Mouse (Mus musculus) heart, embryonic 13.5 days (tissue): ENCODE measurements around the gene Mael. TPM values are rescaled to one million over a fixed set of nuclear protein-coding genes. Genes with fewer than 3 reads are reported as not detected.
A peak's percentile ranks its signal among the peaks of the same experiment; 100 is the strongest.

Experiments used
- ATAC-seq: fragments of 200-750 bp; cut with Nextera tagmentation; 2 replicates; pipeline ENCODE4 v1.8.0; 2017; ENCODE audit warnings: moderate TSS enrichment; ENCODE audit not compliant: insufficient number of reproducible peaks, low FRiP score, low TSS enrichment; ENCODE audit errors: extremely low read depth
- H3K27ac ChIP-seq: fragments of 300-500 bp; sonication (generic); replicated peaks from 2 replicates; pipeline ENCODE4 v1.5.1; 2015; ENCODE audit warnings: moderate library complexity, mild to moderate bottlenecking, inconsistent platforms
- H3K27me3 ChIP-seq: fragments of 300-500 bp; sonication (generic); replicated peaks from 2 replicates; pipeline ENCODE4 v1.6.1; 2015; ENCODE audit warnings: mild to moderate bottlenecking, inconsistent platforms
- H3K36me3 ChIP-seq: fragments of 300-500 bp; sonication (generic); 2 replicates; pipeline ENCODE4 v1.6.1; 2015; ENCODE audit warnings: mild to moderate bottlenecking, inconsistent platforms
- H3K4me1 ChIP-seq: fragments of 300-500 bp; sonication (generic); 2 replicates; pipeline ENCODE4 v1.6.1; 2015; ENCODE audit warnings: inconsistent platforms
- H3K4me2 ChIP-seq: fragments of 300-500 bp; sonication (generic); 2 replicates; pipeline ENCODE4 v1.6.1; 2015; ENCODE audit warnings: inconsistent platforms, mild to moderate bottlenecking, moderate library complexity
- H3K4me3 ChIP-seq: fragments of 300-500 bp; sonication (generic); 2 replicates; pipeline ENCODE4 v1.5.1; 2015; ENCODE audit warnings: moderate library complexity, mild to moderate bottlenecking, inconsistent platforms
- H3K9ac ChIP-seq: fragments of 300-500 bp; sonication (generic); 2 replicates; pipeline ENCODE4 v1.6.1; 2015; ENCODE audit warnings: inconsistent platforms, mild to moderate bottlenecking, moderate library complexity
- H3K9me3 ChIP-seq: fragments of 300-500 bp; sonication (generic); 2 replicates; pipeline ENCODE4 v1.6.1; 2016; ENCODE audit warnings: inconsistent platforms
- WGBS: fragments of 180-500 bp; shearing (Covaris S2); methylation state at CpG from one replicate; pipeline ENCODE4 v1.1.7; 2015; ENCODE audit warnings: mixed read lengths; 5-methylcytosine and 5-hydroxymethylcytosine counted together
- polyA plus RNA-seq: library from polyadenylated mRNA; unstranded; fragments of >200 nt; fragmentation: Nextera tagmentation; extraction: Ambion mirVana; gene quantifications from 2 replicates; pipeline ENCODE4 v1.2.1, GENCODE M21; 2015

Mael gene
- polyA plus RNA-seq, 1 experiment from 2014 or later: not detected

- Histone ChIP-seq H3K9ac (no peak overlapping the region), H3K27ac (no peak overlapping the region), H3K4me3 (no peak overlapping the region), H3K9me3 (no peaks in the 10 kb centered on the region), H3K36me3 (no peaks in the 10 kb centered on the region), H3K4me1 (no peaks in the 10 kb centered on the region), H3K27me3 (peaks cover 10% of the 10 kb centered on the region; the same call in 1 of the 2 replicates), H3K4me2 (no peak overlapping the region)
- no peak for ATAC-seq
- WGBS: 85% methylated on average over 7 of the region's 7 CpGs
Measured at GRCm38 (mm10) chr1:166168017-166168416, 70.5 kb downstream of the Mael start.

GRCm38 (mm10) chr1:166167405-166167804, 71.1 kb downstream of the Mael start:
- ATAC-seq: no peak
- Histone ChIP-seq H3K36me3 (no peaks in the 10 kb centered on the region), H3K27me3 (peaks cover 10% of the 10 kb centered on the region; the same call in 1 of the 2 replicates), H3K4me3 (no peak overlapping the region), H3K9me3 (no peaks in the 10 kb centered on the region), H3K27ac (no peak overlapping the region), H3K4me1 (no peaks in the 10 kb centered on the region), H3K9ac (no peak overlapping the region), H3K4me2 (no peak overlapping the region)
- whole genome bisulfite sequencing: 76% methylated on average over 4 of the region's 4 CpGs

GRCm38 (mm10) chr1:166165159-166165558, 73.4 kb downstream of the Mael start:
- ATAC-seq: no peak
- Histone ChIP-seq H3K27me3 (peaks cover 14% of the 10 kb centered on the region), H3K4me1 (no peaks in the 10 kb centered on the region), H3K27ac (no peak overlapping the region), H3K9me3 (no peaks in the 10 kb centered on the region), H3K36me3 (no peaks in the 10 kb centered on the region), H3K4me2 (no peak overlapping the region), H3K4me3 (no peak overlapping the region), H3K9ac (no peak overlapping the region)
- WGBS: 88% methylated on average over 9 of the region's 9 CpGs

GRCm38 (mm10) chr1:166164580-166164979, 74.0 kb downstream of the Mael start:
- H3K27ac ChIP-seq: no peak overlapping the region
- H3K4me2 ChIP-seq: no peak overlapping the region
- no peak overlapping the region for H3K4me3 ChIP-seq
- H3K36me3 ChIP-seq: no peaks in the 10 kb centered on the region
- 86% methylated on average over 14 of the region's 14 CpGs for WGBS
- H3K9me3 ChIP-seq: no peaks in the 10 kb centered on the region
- no peak overlapping the region for H3K9ac ChIP-seq
- H3K4me1 ChIP-seq: no peaks in the 10 kb centered on the region
- no peak for ATAC-seq
- peaks cover 19% of the 10 kb centered on the region for H3K27me3 ChIP-seq

GRCm38 (mm10) chr1:166160569-166161445, 77.7 kb downstream of the Mael start:
- 15% methylated on average over 24 of the region's 24 CpGs for WGBS
- no peak for ATAC-seq

GRCm38 (mm10) chr1:166160111-166160510, 78.4 kb downstream of the Mael start:
- H3K36me3 ChIP-seq: no peaks in the 10 kb centered on the region
- peaks cover 59% of the 10 kb centered on the region for H3K27me3 ChIP-seq
- 50% methylated on average over 5 of the region's 5 CpGs for WGBS
- no peak overlapping the region for H3K9ac ChIP-seq
- H3K4me2 ChIP-seq: peak overlapping the region; percentile 57
- no peaks in the 10 kb centered on the region for H3K4me1 ChIP-seq
- ATAC-seq: no peak
- H3K27ac ChIP-seq: no peak overlapping the region
- H3K4me3 ChIP-seq: no peak overlapping the region
- no peaks in the 10 kb centered on the region for H3K9me3 ChIP-seq

More at GRCm38 (mm10) chr1:166160569-166161445, 77.7 kb downstream of the Mael start:
- Histone ChIP-seq H3K27me3 (peaks cover 52% of the 10 kb centered on the region), H3K36me3 (no peaks in the 10 kb centered on the region), H3K4me2 (peak overlapping the region; percentile 57), H3K9ac (no peak overlapping the region), H3K27ac (no peak overlapping the region), H3K9me3 (no peaks in the 10 kb centered on the region), H3K4me3 (peak overlapping the region; percentile 19; the same call in 1 of the 2 replicates), H3K4me1 (no peaks in the 10 kb centered on the region)

- WGBS: 52% methylated on average over 9 of the region's 9 CpGs
- no peaks in the 10 kb centered on the region for H3K9me3 ChIP-seq
- no peak overlapping the region for H3K4me3 ChIP-seq
- no peak overlapping the region for H3K27ac ChIP-seq
- no peaks in the 10 kb centered on the region for H3K36me3 ChIP-seq
- H3K4me2 ChIP-seq: no peak overlapping the region
- peaks cover 3% of the 10 kb centered on the region for H3K4me1 ChIP-seq
- ATAC-seq: no peak
- H3K27me3 ChIP-seq: peaks cover 64% of the 10 kb centered on the region
- H3K9ac ChIP-seq: no peak overlapping the region
Measured at GRCm38 (mm10) chr1:166158664-166159063, 79.9 kb downstream of the Mael start.

GRCm38 (mm10) chr1:166157712-166158111, 80.8 kb downstream of the Mael start:
- no peak for ATAC-seq
- peaks cover 3% of the 10 kb centered on the region for H3K4me1 ChIP-seq
- peaks cover 61% of the 10 kb centered on the region for H3K27me3 ChIP-seq
- H3K4me2 ChIP-seq: no peak overlapping the region
- no peak overlapping the region for H3K27ac ChIP-seq
- no peak overlapping the region for H3K9ac ChIP-seq
- no peak overlapping the region for H3K4me3 ChIP-seq
- WGBS: 73% methylated on average over 12 of the region's 12 CpGs
- H3K36me3 ChIP-seq: no peaks in the 10 kb centered on the region
- H3K9me3 ChIP-seq: no peaks in the 10 kb centered on the region

GRCm38 (mm10) chr1:166155113-166155494, 83.4 kb downstream of the Mael start:
- H3K36me3 ChIP-seq: no peaks in the 10 kb centered on the region
- peaks cover 3% of the 10 kb centered on the region for H3K4me1 ChIP-seq
- no peak overlapping the region for H3K9ac ChIP-seq
- 19% methylated on average over 10 of the region's 10 CpGs for WGBS
- peaks cover 56% of the 10 kb centered on the region for H3K27me3 ChIP-seq
- H3K9me3 ChIP-seq: no peaks in the 10 kb centered on the region
- H3K27ac ChIP-seq: no peak overlapping the region
- ATAC-seq: no peak
- H3K4me3 ChIP-seq: no peak overlapping the region
- H3K4me2 ChIP-seq: no peak overlapping the region

- Histone ChIP-seq H3K27me3 (peaks cover 49% of the 10 kb centered on the region), H3K4me1 (peaks cover 3% of the 10 kb centered on the region), H3K4me2 (peak overlapping the region; percentile 66), H3K4me3 (peak overlapping the region; percentile 38), H3K9me3 (no peaks in the 10 kb centered on the region), H3K27ac (no peak overlapping the region), H3K9ac (peak overlapping the region; percentile 33; the same call in 1 of the 2 replicates), H3K36me3 (no peaks in the 10 kb centered on the region)
- WGBS: 6% methylated on average over 29 of the region's 29 CpGs
- no peak for ATAC-seq
Measured at GRCm38 (mm10) chr1:166154162-166155112, 84.1 kb downstream of the Mael start.
